Comparison of ENCODE assay signal across 37 mouse cellular contexts in genomic region chr11:101656356-101656755, GRCm38 (mm10). TPM values are rescaled to one million over a fixed set of nuclear protein-coding genes. Genes with fewer than 3 reads are reported as not detected.
"Had no signal": no experiment of that assay in that cellular context is flagged by ENCODE, and none has a peak within 500 bp of the region (broad histone marks: within the 10 kb centered on the region; RNA-seq: fewer than 3 reads in every experiment).

No protein-coding gene starts in this region.

- H3K36me3 ChIP-seq: embryonic facial prominence, embryonic 10.5 days; embryonic facial prominence, embryonic 12.5 days; embryonic facial prominence, embryonic 13.5 days; embryonic facial prominence, embryonic 15.5 days; forebrain, embryonic 10.5 days; forebrain, embryonic 12.5 days; forebrain, embryonic 15.5 days had no signal

- DNase-seq: cerebellum, adult 2 months; cerebellum, adult 8-10 months; cerebellum, adult 9-10 months; cerebellum, adult 9-11 months; cerebellum, postnatal 10 days; cerebellum, postnatal 14 days; cerebellum, postnatal 25 days; cerebellum, postnatal 36 days; embryo, embryonic 11 days; forebrain, postnatal 0 days; gastrocnemius, adult 2 months; gastrocnemius, postnatal 10 days; gastrocnemius, postnatal 14 days; gastrocnemius, postnatal 25 days; gastrocnemius, postnatal 36 days; heart, adult 18-20 months; heart, adult 2 months had no signal

- H3K9me3 ChIP-seq: embryonic facial prominence, embryonic 10.5 days; embryonic facial prominence, embryonic 12.5 days; embryonic facial prominence, embryonic 13.5 days; embryonic facial prominence, embryonic 15.5 days; forebrain, embryonic 10.5 days; forebrain, embryonic 12.5 days; forebrain, embryonic 13.5 days; forebrain, embryonic 15.5 days had no signal

- H3K27ac ChIP-seq: embryonic facial prominence, embryonic 12.5 days; embryonic facial prominence, embryonic 13.5 days; heart, adult 2 months had no signal

- H3K4me3 ChIP-seq: embryonic facial prominence, embryonic 10.5 days; embryonic facial prominence, embryonic 12.5 days; embryonic facial prominence, embryonic 13.5 days; embryonic facial prominence, embryonic 15.5 days; erythroblast, embryonic 14.5 days; forebrain, embryonic 10.5 days; forebrain, embryonic 12.5 days; forebrain, embryonic 13.5 days; forebrain, embryonic 15.5 days; gastrocnemius, adult 2 months; heart, adult 2 months had no signal

- H3K9ac ChIP-seq: embryonic facial prominence, embryonic 12.5 days; embryonic facial prominence, embryonic 13.5 days; embryonic facial prominence, embryonic 15.5 days; forebrain, embryonic 12.5 days; forebrain, embryonic 13.5 days; forebrain, embryonic 15.5 days; forebrain, postnatal 0 days had no signal

- H3K27me3 ChIP-seq: embryonic facial prominence, embryonic 13.5 days; embryonic facial prominence, embryonic 15.5 days had no signal

- ATAC-seq: forebrain, embryonic 13.5 days; forebrain, embryonic 14.5 days; forebrain, embryonic 15.5 days; forebrain, embryonic 16.5 days; forebrain, postnatal 0 days had no signal

- H3K4me2 ChIP-seq: embryonic facial prominence, embryonic 12.5 days; embryonic facial prominence, embryonic 13.5 days; embryonic facial prominence, embryonic 15.5 days; forebrain, embryonic 12.5 days; forebrain, embryonic 13.5 days; forebrain, embryonic 15.5 days had no signal

RNA-seq across cellular contexts. Expression of gene Gm11634, which starts 57.3 kb away (rescaled TPM):
- total RNA-seq: common myeloid progenitor, adult 5-6 weeks; forebrain, postnatal 0 days; gastrocnemius, adult 18-20 months; gastrocnemius, adult 2 months; gastrocnemius, adult 8-10 months; gastrocnemius, postnatal 10 days; gastrocnemius, postnatal 14 days; gastrocnemius, postnatal 25 days; gastrocnemius, postnatal 36 days; gastrocnemius, postnatal 4 days; granulocyte monocyte progenitor cell, adult 5-6 weeks; heart, adult 18-20 months; heart, adult 2 months had no signal
- polyA plus RNA-seq: cerebellum, adult 2 months; cortical plate, adult 2 months; embryonic facial prominence, embryonic 10.5 days; embryonic facial prominence, embryonic 11.5 days; embryonic facial prominence, embryonic 12.5 days; embryonic facial prominence, embryonic 13.5 days; embryonic facial prominence, embryonic 14.5 days; embryonic facial prominence, embryonic 15.5 days; erythroblast, embryonic 14.5 days; forebrain, embryonic 10.5 days; forebrain, embryonic 12.5 days; forebrain, embryonic 13.5 days; forebrain, embryonic 14.5 days; forebrain, embryonic 15.5 days; forebrain, embryonic 16.5 days; forebrain, postnatal 0 days; frontal cortex, adult 2 months; heart, adult 2 months had no signal
